Mouse (Mus musculus) lung, postnatal 0 days (tissue): ENCODE measurements around the gene Lmo1. TPM values are rescaled to one million over a fixed set of nuclear protein-coding genes. Genes with fewer than 3 reads are reported as not detected.

Experiments used
- ATAC-seq: fragments of 200-750 bp; cut with Nextera tagmentation; 2 replicates; pipeline ENCODE4 v1.8.0; 2017; ENCODE audit warnings: moderate library complexity
- DNase-seq: peaks from one replicate; pipeline ENCODE4 v3.0.0-alpha.2; 2016; ENCODE audit warnings: low spot score
- H3K27ac ChIP-seq: fragments of 300-500 bp; sonication (generic); 2 replicates; pipeline ENCODE4 v1.5.1; 2014; ENCODE audit warnings: antibody characterized with exemption, mild to moderate bottlenecking, low read length, mixed read lengths
- H3K27me3 ChIP-seq: fragments of 300-500 bp; sonication (generic); replicated peaks from 2 replicates; pipeline ENCODE4 v1.6.1; 2014; ENCODE audit warnings: low read length, mixed read lengths; ENCODE audit not compliant: insufficient read depth
- H3K36me3 ChIP-seq: fragments of 300-500 bp; sonication (generic); 2 replicates; pipeline ENCODE4 v1.6.1; 2014; ENCODE audit warnings: low read length, mixed read lengths; ENCODE audit not compliant: insufficient read depth
- H3K4me1 ChIP-seq: fragments of 300-500 bp; sonication (generic); 2 replicates; pipeline ENCODE4 v1.6.1; 2014; ENCODE audit warnings: antibody characterized with exemption, low read depth, low read length, mixed read lengths; ENCODE audit not compliant: insufficient read depth
- H3K4me2 ChIP-seq: fragments of 300-500 bp; sonication (generic); replicated peaks from 2 replicates; pipeline ENCODE4 v1.6.1; 2014; ENCODE audit warnings: low read depth, mild to moderate bottlenecking, low read length, moderate library complexity, mixed read lengths
- H3K4me3 ChIP-seq: fragments of 300-500 bp; sonication (generic); 2 replicates; pipeline ENCODE4 v1.5.1; 2014; ENCODE audit warnings: low read depth, low read length
- H3K9ac ChIP-seq: fragments of 300-500 bp; sonication (generic); replicated peaks from 2 replicates; pipeline ENCODE4 v1.6.1; 2014; ENCODE audit warnings: low read depth, mild to moderate bottlenecking
- H3K9me3 ChIP-seq: fragments of 300-500 bp; sonication (generic); 2 replicates; pipeline ENCODE4 v1.6.1; 2016; ENCODE audit warnings: low read length, mixed read lengths
- CTCF ChIP-seq: IDR thresholded peaks from 2 replicates; pipeline ENCODE4 v1.5.1; 2016; ENCODE audit warnings: antibody characterized with exemption, mild to moderate bottlenecking
- EP300 ChIP-seq: IDR thresholded peaks from 2 replicates; pipeline ENCODE4 v1.6.1; 2016; ENCODE audit warnings: antibody characterized with exemption, mild to moderate bottlenecking, control low read depth
- WGBS: fragments of 180-500 bp; shearing (Covaris S2); extraction: QIAGEN DNeasy Blood & Tissue Kit; methylation state at CpG from one replicate; pipeline ENCODE4 v1.1.7; 2014; 5-methylcytosine and 5-hydroxymethylcytosine counted together
- polyA plus RNA-seq: library from polyadenylated mRNA; unstranded; fragments of >200 nt; fragmentation: Nextera tagmentation; extraction: Ambion mirVana; gene quantifications from 2 replicates; pipeline ENCODE4 v1.2.1, GENCODE M21; 2015

Lmo1 gene
- 10.0 and 10.3 TPM in 2 replicates for polyA plus RNA-seq

DNA sequence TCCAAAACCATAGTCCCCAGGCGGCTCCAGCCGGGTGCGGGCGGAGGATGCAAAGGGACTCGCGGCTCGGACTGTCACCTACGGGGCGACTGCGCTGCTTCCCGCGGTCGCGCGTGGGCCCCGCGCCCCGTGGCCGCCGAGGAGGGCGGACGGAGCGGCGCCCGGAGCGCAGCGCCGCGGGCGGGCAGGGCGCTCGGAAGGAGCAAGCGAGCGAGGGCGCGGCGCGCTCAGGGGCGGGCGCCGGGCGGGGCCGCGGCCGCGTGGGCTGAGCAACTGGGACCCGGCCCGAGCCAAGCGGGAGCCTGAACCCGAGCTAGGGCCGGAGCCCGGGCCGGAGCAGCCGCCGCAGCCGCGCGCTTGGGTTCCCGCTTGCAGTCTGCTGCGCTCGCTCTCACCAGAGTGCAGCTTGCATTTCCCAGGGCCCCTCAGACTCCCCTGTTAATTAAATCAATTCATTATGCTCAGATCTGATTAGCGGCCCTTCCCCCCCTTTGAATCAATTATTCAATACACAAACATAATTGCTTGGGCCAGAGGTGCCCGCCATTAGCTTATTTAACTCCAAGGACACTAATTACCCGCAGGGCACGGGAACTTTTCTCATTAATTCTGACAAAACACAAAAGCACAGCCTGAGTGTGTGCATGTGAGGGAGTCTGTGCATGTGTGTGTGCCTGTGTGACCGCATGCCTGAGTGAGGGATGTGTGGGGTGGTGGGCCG is at the start of gene Lmo1:
Gene Lmo1 (minus strand): TSS at position 259 of the 721 bp plus-strand sequence.
- DNase-seq (peak; percentile 46), ATAC-seq (peak; percentile 85)
- Histone ChIP-seq H3K9ac (peak within 1 kb of the TSS; percentile 4; the same call in 1 of the 2 replicates), H3K27ac (no peak within 1 kb of the TSS), H3K4me3 (peak within 1 kb of the TSS; percentile 51), H3K27me3 (peaks cover 20% of the 10 kb centered on the region), H3K4me1 (no peaks in the 10 kb centered on the region; the same call in 1 of the 2 replicates), H3K4me2 (peak within 1 kb of the TSS; percentile 87), H3K9me3 (no peaks in the 10 kb centered on the region), H3K36me3 (no peaks in the 10 kb centered on the region)
- TF ChIP-seq EP300: no peak
- no peak for TF ChIP-seq CTCF
- under 1% methylated on average over 44 of the region's 67 CpGs for whole genome bisulfite sequencing

DNA sequence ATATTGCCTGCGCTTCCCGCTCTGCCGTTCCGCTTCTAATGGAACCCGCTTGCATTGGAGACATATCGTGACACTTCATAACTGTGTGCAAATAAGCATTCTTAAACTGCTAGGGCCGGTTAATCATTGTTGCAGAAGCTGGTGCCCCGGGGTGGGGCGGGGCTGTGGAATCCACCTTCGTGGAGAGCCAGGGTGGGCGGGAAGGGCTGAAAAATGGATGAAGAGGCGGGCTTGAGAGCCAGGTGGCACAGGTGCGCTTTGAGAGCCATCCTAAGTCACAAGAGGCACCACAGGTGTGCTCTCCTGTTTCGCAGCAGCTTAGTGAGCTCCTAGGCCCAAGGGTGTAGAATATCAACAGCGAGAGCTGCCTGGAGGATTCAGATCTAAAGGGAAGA is 46.7 kb upstream of the Lmo1 start:
- Histone ChIP-seq H3K27ac (no peak overlapping the region), H3K4me3 (no peak overlapping the region), H3K9ac (no peak overlapping the region), H3K4me1 (no peaks in the 10 kb centered on the region), H3K27me3 (no peaks in the 10 kb centered on the region), H3K4me2 (0 out of 2 replicates have a peak overlapping the region, but pooled peaks have one; percentile 14), H3K36me3 (no peaks in the 10 kb centered on the region), H3K9me3 (no peaks in the 10 kb centered on the region)
- TF ChIP-seq CTCF (no peak), EP300 (no peak)
- WGBS: 55% methylated on average over 15 of the region's 15 CpGs
- DNase-seq (peak; percentile 57), ATAC-seq (peak; percentile 77)

DNA sequence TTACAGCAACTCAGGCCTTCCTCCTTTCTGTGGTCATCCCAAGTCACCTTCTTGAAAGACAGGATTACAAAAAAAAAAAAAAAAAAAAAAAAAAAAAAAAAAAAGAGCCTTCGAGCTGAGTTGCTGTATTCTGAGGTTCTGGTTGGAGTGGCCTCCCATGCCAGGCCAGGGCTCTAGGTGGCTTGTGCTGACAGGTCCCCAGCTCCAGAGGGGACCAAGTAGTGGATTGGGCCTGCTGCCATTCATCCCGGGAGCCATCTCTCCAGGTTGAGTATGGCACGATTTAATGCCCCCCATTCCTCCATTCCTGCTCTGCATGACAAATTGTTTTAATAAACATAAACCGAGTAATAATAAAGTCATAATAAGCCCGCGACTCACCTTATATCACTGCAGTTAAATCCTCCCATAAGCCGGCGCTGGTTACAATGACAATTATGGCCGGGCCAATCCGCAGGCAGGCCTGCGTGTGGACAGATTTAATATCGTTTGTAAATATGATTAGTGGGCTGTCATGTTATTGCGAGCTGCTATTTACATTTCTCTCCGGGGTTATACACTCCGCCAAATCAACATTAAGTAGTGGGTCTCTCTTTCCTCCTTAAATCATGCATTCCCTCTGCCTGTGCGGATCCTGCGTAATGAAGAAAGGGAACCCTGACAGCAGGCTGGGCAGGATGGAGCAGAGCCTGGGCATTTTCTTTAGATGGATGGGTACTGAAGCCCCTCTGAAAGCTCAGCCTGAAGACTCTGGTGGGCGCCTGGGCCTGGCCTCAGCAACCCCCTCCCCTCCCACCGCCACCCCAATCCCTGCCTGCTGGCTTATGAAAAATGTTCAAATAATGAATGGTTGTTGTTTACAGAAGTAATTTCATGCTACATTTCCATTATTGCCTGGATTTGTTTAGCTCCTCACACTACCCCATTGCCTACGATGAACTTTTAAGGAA is 46.0 kb upstream of the Lmo1 start:
- H3K9ac ChIP-seq: no peak overlapping the region
- H3K4me2 ChIP-seq: 0 out of 2 replicates have a peak overlapping the region, but pooled peaks have one; percentile 14
- no peak for TF ChIP-seq EP300
- TF ChIP-seq CTCF: no peak
- 69% methylated on average over 20 of the region's 20 CpGs for WGBS
- no peaks in the 10 kb centered on the region for H3K27me3 ChIP-seq
- ATAC-seq: no peak
- H3K4me3 ChIP-seq: no peak overlapping the region
- no peaks in the 10 kb centered on the region for H3K36me3 ChIP-seq
- no peaks in the 10 kb centered on the region for H3K4me1 ChIP-seq
- no peak for DNase-seq
- H3K9me3 ChIP-seq: no peaks in the 10 kb centered on the region
- no peak overlapping the region for H3K27ac ChIP-seq

DNA sequence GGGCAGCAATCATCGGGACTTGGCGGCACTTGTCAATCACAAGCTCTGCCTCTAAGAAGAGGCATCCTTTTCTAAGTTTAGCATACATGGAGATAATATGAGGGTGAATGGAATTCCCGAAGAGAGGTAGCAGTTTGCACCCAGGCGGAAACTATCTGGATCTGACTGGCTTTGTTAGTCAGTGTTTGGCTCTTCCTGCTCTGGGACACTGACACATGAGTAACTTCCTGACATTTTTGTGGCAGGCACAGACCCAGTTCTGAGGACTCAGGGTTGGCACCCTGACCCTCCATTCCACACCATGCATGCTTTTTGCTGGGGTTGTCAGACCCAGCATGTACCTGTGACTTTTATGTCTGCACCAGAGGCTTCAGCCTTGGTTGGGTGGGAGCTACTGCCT is 45.0 kb upstream of the Lmo1 start:
- TF ChIP-seq EP300 (no peak), CTCF (no peak)
- no peak for ATAC-seq
- H3K9ac ChIP-seq: no peak overlapping the region
- 60% methylated on average over 4 of the region's 4 CpGs for WGBS
- no peak overlapping the region for H3K27ac ChIP-seq
- H3K36me3 ChIP-seq: no peaks in the 10 kb centered on the region
- no peak overlapping the region for H3K4me3 ChIP-seq
- H3K4me1 ChIP-seq: no peaks in the 10 kb centered on the region
- H3K9me3 ChIP-seq: no peaks in the 10 kb centered on the region
- no peak for DNase-seq
- H3K27me3 ChIP-seq: no peaks in the 10 kb centered on the region
- no peak overlapping the region for H3K4me2 ChIP-seq

DNA sequence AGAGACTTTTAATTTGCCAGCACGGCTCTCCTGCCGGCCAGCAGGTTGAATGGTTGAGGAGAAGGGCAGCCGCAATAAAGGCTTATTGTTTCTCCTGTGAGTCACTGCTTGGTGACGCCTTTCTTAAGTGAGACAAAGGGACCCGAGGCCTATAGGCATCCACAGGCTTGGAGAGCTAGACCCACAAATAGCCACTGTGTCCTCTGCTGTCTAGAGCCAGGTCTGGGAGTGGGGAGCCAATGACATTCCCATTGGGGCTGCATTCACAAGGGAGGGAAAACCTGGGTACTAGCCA is 43.9 kb upstream of the Lmo1 start:
- whole genome bisulfite sequencing: 45% methylated on average over 5 of the region's 5 CpGs
- H3K4me3 ChIP-seq: no peak overlapping the region
- ATAC-seq: no peak

More for the DNA sequence above, 43.9 kb upstream of the Lmo1 start:
- H3K36me3 ChIP-seq: no peaks in the 10 kb centered on the region
- H3K27ac ChIP-seq: no peak overlapping the region
- DNase-seq: no peak
- no peak overlapping the region for H3K9ac ChIP-seq
- TF ChIP-seq EP300 (no peak), CTCF (no peak)
- no peaks in the 10 kb centered on the region for H3K27me3 ChIP-seq
- no peaks in the 10 kb centered on the region for H3K4me1 ChIP-seq
- no peaks in the 10 kb centered on the region for H3K9me3 ChIP-seq
- H3K4me2 ChIP-seq: no peak overlapping the region
